Mouse (Mus musculus) layer of hippocampus, adult 11-12 months (tissue): ENCODE data around the gene Clec2d.
"Not testable (repeated sequence)": the region's sequence is repeated elsewhere in the genome, so short reads cannot be mapped to it uniquely, and the experiment has no call there.

ENCODE experiments used
- DNase-seq: peaks from one replicate; pipeline ENCODE4 v3.0.0; 2022; ENCODE audit warnings: low spot score

Clec2d gene

GRCm38 (mm10) chr6:129187200-129187651, 6.8 kb downstream of the Clec2d start:
- no peak for DNase-seq

- not testable (repeated sequence) for DNase-seq
These were observed 7.4 kb downstream of the Clec2d start for GRCm38 (mm10) chr6:129187816-129188215.

GRCm38 (mm10) chr6:129193431-129193830, 13.0 kb downstream of the Clec2d start:
- DNase-seq: no peak

GRCm38 (mm10) chr6:129200066-129200465, 19.7 kb downstream of the Clec2d start:
- DNase-seq: not testable (repeated sequence)

GRCm38 (mm10) chr6:129202306-129202705, 21.9 kb downstream of the Clec2d start:
- DNase-seq: no peak

- DNase-seq: no peak
These were observed 23.9 kb downstream of the Clec2d start for GRCm38 (mm10) chr6:129204342-129204741.

- no peak for DNase-seq
These were observed 24.4 kb downstream of the Clec2d start for GRCm38 (mm10) chr6:129204838-129205237.

- DNase-seq: no peak
These were observed 28.6 kb downstream of the Clec2d start for GRCm38 (mm10) chr6:129208891-129209519.

GRCm38 (mm10) chr6:129209785-129210446, 29.5 kb downstream of the Clec2d start:
- DNase-seq: no peak

- DNase-seq: no peak
These were observed 30.0 kb downstream of the Clec2d start for GRCm38 (mm10) chr6:129210447-129210790.

- no peak for DNase-seq
These were observed 32.2 kb downstream of the Clec2d start for GRCm38 (mm10) chr6:129212421-129213195.

- DNase-seq: no peak
These were observed 33.1 kb downstream of the Clec2d start for GRCm38 (mm10) chr6:129213497-129213896.

- no peak for DNase-seq
These were observed 33.8 kb downstream of the Clec2d start for GRCm38 (mm10) chr6:129214263-129214662.

GRCm38 (mm10) chr6:129215053-129215452, 34.6 kb downstream of the Clec2d start:
- no peak for DNase-seq

GRCm38 (mm10) chr6:129215886-129216637, 35.6 kb downstream of the Clec2d start:
- DNase-seq: no peak

GRCm38 (mm10) chr6:129216721-129217230, 36.4 kb downstream of the Clec2d start:
- no peak for DNase-seq

- DNase-seq: no peak
These were observed 37.8 kb downstream of the Clec2d start for GRCm38 (mm10) chr6:129218191-129218696.

- no peak for DNase-seq
These were observed 39.6 kb downstream of the Clec2d start for GRCm38 (mm10) chr6:129219897-129220517.

GRCm38 (mm10) chr6:129221053-129221452, 40.6 kb downstream of the Clec2d start:
- no peak for DNase-seq

GRCm38 (mm10) chr6:129222188-129222800, 41.9 kb downstream of the Clec2d start:
- no peak for DNase-seq

GRCm38 (mm10) chr6:129223611-129224010, 43.2 kb downstream of the Clec2d start:
- DNase-seq: no peak
